In genomic region chr7:130801811-130802210, GRCm38 (mm10) we compare ENCODE assay signal across 31 mouse cellular contexts. TPM values are rescaled to one million over a fixed set of nuclear protein-coding genes. Genes with fewer than 3 reads are reported as not detected.
DNase-seq lines count a peak whose midpoint lies in the region; ATAC-seq and TF ChIP-seq lines count a peak whose summit lies in the region.
"Had no signal": no experiment of that assay in that cellular context is flagged by ENCODE, and none has a peak within 500 bp of the region (broad histone marks: within the 10 kb centered on the region; RNA-seq: fewer than 3 reads in every experiment).

No protein-coding gene starts in this region.

- TF ChIP-seq CTCF in gastrocnemius, adult 2 months (IDR thresholded peaks at IDR 0.05) = no peak

- H3K36me3 ChIP-seq in splenic B cell, adult 2 months (ENCODE audit: control insufficient read depth, insufficient read depth, low read length, poor library complexity, severe bottlenecking) = no peaks in the 10 kb centered on the region
- H3K36me3 ChIP-seq: embryonic facial prominence, embryonic 10.5 days; embryonic facial prominence, embryonic 13.5 days; forebrain, embryonic 12.5 days; forebrain, embryonic 15.5 days; G1E; heart, embryonic 10.5 days; hindbrain, embryonic 10.5 days; hindbrain, embryonic 13.5 days had no signal

- DNase-seq in A20 (ENCODE audit: low read depth, low spot score) = peak; percentile 49
- DNase-seq in splenic B cell, adult 2 months (ENCODE audit: low read depth, low spot score) = peak; percentile 32
- no peak for DNase-seq in gastrocnemius, adult 2 months
- no peak for DNase-seq in right cerebral cortex, postnatal 10 days (ENCODE audit: low spot score in 2 of 2)
- DNase-seq in cerebellum, postnatal 10 days = no peak
- DNase-seq: adrenal gland, adult 2 months; adrenal gland, postnatal 14 days; cerebellum, adult 11 months; cerebellum, adult 2 months; cerebellum, adult 9-11 months; cerebellum, postnatal 36 days; embryo, embryonic 11 days; gastrocnemius, postnatal 10 days; gastrocnemius, postnatal 36 days; heart, adult 2 months; heart, postnatal 36 days had no signal

- no peaks in the 10 kb centered on the region for H3K27me3 ChIP-seq in splenic B cell, adult 2 months (ENCODE audit: control insufficient read depth, insufficient read depth, low read length, poor library complexity, severe bottlenecking)
- H3K27me3 ChIP-seq: embryonic facial prominence, embryonic 13.5 days; forebrain, embryonic 12.5 days; forebrain, embryonic 15.5 days; hindbrain, embryonic 13.5 days; Patski had no signal

- peak; percentile 83 for ATAC-seq in CD4-positive, CD25-positive, alpha-beta regulatory T cell, adult 4 months
- peak; percentile 82 for ATAC-seq in inflammation-experienced regulatory T-cells, adult 6 months
- ATAC-seq: forebrain, embryonic 15.5 days; hindbrain, embryonic 16.5 days had no signal

- no peak overlapping the region for H3K27ac ChIP-seq in gastrocnemius, adult 2 months
- H3K27ac ChIP-seq: embryonic facial prominence, embryonic 10.5 days; embryonic facial prominence, embryonic 13.5 days; forebrain, embryonic 12.5 days; forebrain, embryonic 15.5 days; heart, adult 2 months; heart, embryonic 10.5 days; hindbrain, embryonic 10.5 days; hindbrain, embryonic 13.5 days had no signal

- intact Hi-C loops in gastrocnemius, adult 2 months (cut with DNase I) = no loop called here

- no peak overlapping the region for H3K4me3 ChIP-seq in gastrocnemius, adult 2 months
- H3K4me3 ChIP-seq: embryonic facial prominence, embryonic 10.5 days; embryonic facial prominence, embryonic 13.5 days; erythroblast, embryonic 14.5 days; forebrain, embryonic 12.5 days; forebrain, embryonic 15.5 days; heart, adult 2 months; heart, embryonic 10.5 days; hindbrain, embryonic 10.5 days; hindbrain, embryonic 13.5 days had no signal

RNA-seq across cellular contexts. Expression of gene Btbd16, which starts 27.9 kb away (rescaled TPM):
- 1 to 10 TPM; 6.3 to 7.4 TPM for polyA plus RNA-seq in CD4-positive, CD25-positive, alpha-beta regulatory T cell, adult 4 months (2017; shearing (Covaris generic))
- 1 to 10 TPM; 2.1 to 7.9 (median 7.2) TPM for polyA plus RNA-seq in inflammation-experienced regulatory T-cells, adult 6 months (2017; shearing (Covaris generic))
- total RNA-seq in gastrocnemius, adult 2 months (2021) = not detected
- total RNA-seq: adrenal gland, adult 2 months; adrenal gland, postnatal 14 days; CH12.LX; gastrocnemius, postnatal 36 days; heart, adult 2 months; heart, postnatal 36 days had no signal
- polyA plus RNA-seq: adrenal gland, adult 2 months; embryonic facial prominence, embryonic 13.5 days; erythroblast, embryonic 14.5 days; forebrain, embryonic 12.5 days; forebrain, embryonic 15.5 days; G1E; heart, embryonic 14.5 days; hindbrain, embryonic 10.5 days; hindbrain, embryonic 16.5 days had no signal

Comparison
In these comparisons a context has a peak if more than half of its experiments do, and no peak if none do; other contexts are left out.
1. DNase-seq: peak in A20 (single experiment) and splenic B cell, adult 2 months (single experiment); none in gastrocnemius, adult 2 months (single experiment), right cerebral cortex, postnatal 10 days (0 of 2) and cerebellum, postnatal 10 days (0 of 2).